Mouse (Mus musculus) kidney, adult 2 months (tissue): ENCODE results near the gene Plin4.

Source experiments
- CTCF ChIP-seq: fragments of 200-500 bp; conservative IDR thresholded peaks from 2 replicates; pipeline ENCODE4 v1.5.1; 2011; ENCODE audit warnings: low read depth, mild to moderate bottlenecking, control low read depth, low read length, moderate library complexity, mixed read lengths; ENCODE audit not compliant: insufficient read depth, insufficient read length
- POLR2A ChIP-seq: fragments of 200-500 bp; IDR thresholded peaks from one replicate; pipeline ENCODE4 v1.6.1; 2011; ENCODE audit warnings: low read depth, low read length, control low read depth

DNA sequence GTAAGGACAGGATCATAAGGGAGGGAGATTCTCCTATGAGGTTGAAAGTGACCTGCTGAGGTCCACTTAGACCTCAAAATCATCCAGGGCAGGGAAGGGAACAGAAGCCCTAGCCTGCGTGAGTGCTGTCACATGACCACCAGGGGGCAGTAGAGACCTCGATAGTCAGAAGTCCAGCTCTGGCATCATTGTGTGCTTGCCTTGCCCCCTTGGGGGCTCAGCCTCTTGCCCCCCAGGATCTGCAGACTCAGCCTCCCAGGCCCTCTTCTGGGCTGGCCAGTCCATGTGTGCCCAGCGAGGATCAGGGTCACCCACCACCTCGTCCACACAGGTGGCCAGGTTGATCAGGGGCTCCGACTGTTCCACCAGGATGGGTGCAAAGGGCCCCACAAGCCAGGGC, 2.3 kb upstream of the Plin4 start:
- TF ChIP-seq POLR2A (no peak), CTCF (peak; percentile 89)
